Mouse (Mus musculus) ZHBTc4 (cell line): ENCODE data around the gene Prkab1.

Experiments
- DNase-seq: peaks from one replicate; pipeline ENCODE4 v3.0.0-alpha.2; 2011; ENCODE audit warnings: low read depth, low spot score

The Prkab1 gene

DNA sequence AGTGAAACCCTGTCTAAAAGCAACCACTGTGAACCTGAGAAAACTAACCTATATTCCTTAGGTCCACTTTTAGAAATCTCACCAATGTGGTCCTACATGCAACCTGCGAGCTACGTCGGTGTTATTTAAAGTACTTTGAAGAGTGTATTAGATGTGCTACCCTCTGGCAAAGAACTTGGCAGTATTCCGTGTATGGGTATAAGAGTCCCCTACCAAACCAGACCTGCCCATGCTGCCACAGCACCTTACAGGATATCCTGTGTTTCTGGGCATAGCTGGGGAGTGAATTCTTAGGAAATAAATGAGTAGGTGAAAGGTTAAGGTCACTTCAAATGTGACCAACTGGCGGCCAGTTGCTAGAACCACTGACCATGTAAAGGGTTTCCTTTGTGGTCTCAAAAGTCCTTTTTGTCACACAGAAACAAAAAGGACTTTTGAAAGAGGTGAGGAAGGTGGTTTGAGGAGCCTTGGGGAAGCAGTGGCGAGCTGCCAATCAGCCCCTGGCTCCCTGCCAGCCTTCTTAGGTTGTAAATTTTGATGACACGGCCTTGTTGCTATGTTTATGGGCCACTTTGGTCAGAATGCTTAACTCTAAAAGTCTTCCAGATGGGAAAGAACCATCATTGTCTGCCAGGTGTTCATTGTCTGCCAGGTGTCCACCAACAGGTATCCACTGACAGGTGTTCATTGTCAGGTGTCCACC is 41.5 kb downstream of the Prkab1 start:
- no peak for DNase-seq

DNA sequence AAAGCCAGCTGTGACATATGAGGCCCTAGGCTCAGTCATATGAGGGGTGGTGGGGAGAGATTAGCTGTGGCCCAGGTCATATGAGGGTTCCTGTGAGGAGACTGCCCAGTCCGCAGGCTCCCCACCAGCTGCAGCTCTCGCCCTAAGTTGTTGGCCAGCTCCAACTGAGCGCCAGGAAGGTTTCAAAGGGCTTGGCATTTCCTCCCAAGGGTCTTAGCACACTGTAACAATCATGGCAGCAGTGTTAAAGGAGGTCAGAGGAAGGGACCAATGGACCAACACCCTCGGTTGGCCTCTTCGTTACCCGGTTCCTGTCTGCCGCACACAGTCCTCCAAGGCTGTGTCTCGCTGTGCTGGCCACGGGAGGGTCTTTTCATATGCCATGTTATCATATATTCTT is 43.8 kb downstream of the Prkab1 start:
- DNase-seq = no peak

DNA sequence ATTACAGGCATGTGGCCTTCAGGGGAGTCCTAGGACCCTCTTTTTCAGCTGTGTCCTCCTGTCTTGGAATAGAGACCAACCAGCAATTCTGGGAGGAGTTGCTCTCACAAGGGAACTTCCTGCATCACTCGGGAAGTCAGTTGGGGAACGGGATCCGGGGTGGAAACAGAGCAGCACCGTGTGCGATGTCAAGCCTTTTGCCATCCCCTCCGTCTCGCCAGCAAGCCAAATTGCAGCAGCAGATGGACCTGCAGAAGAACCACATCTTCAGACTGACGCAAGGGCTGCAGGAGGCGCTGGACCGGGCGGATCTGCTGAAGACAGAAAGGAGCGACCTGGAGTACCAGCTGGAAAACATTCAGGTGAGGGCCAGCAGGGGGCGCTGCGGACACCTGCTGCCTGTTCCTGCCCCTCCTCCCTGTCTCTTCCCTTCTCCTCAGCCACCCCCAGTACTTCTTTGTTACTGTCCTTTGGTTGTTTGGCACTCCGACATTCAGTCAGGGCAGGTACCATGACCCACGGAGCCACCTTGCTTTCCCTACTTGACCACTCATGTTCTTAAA is 45.1 kb downstream of the Prkab1 start:
- DNase-seq = peak; percentile 91

DNA sequence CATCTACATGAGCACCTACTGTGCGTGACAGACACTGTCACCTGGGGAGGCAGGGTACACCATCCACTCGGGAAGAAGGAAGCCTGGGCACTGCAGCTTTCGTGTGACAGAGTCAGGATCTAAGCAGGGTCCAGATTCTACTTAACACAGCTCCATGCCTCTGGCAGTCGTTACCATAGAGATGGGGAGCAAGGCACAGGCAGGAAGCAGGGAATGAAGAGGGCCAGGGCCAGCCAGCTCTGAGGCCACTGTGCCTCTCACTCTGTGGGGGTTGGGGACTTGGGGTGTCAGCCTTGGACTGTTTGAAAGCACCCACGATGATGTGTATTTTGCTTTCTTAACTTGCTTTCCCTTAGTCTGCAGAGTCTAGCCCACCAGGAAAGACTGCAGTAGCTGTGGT is 46.1 kb downstream of the Prkab1 start:
- no peak for DNase-seq

DNA sequence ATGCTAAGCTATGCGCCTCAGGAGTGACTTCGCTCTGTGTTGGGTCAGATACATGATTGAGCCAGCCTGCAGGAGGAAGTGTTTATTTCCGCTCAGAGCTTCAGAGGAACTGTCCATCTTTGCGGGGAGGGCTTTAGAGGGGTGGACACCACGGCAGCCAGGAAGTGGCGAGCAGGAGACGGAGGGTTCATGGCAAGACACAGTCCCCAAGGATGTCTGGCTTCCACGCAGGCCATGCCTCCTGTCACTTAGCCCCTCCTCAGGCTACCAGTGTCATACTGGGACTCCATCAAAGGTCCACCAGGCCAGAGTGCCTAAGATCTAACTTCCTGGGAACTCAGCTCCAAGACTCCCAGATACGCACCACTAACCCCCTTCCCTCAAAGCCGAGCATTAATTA is 46.6 kb downstream of the Prkab1 start:
- DNase-seq = no peak

DNA sequence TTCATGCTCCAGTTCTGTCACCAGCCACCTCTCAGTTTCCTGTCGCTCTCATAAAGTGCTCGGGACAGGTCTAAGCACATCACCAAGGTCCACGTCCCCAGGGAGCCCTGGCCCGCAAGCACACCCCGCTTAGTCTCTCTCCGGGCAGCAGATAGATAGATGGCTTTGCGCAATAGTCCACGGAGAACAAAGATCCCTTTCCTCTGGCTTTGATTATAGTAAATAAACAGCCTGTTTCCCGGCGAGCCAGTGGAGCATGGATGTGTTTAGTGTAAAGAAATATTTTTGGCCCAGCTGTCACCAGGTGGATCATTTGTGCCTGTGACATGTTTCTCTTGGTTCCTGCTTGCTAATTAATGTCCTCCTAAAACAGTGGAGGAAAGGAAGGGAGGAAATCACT is 47.0 kb downstream of the Prkab1 start:
- no peak for DNase-seq

DNA sequence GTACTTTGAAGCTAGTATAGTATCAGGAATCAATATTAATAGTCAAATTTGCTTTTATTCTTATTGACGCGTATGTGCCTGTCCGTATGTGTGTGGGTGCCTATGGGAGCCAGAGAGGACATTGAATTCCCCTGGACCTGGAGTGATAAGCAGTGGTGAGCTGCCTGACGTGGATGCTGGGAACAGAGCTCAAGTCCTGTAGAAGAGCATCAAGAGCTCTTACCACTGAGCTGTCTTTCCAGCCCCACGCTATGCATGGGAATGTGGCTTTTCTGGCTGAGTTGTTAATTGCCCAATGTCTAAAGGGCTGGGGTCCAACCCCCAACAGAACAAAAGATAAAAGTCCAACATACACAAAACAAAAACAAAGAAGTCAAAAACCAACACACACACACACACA is 47.9 kb downstream of the Prkab1 start:
- DNase-seq = no peak

DNA sequence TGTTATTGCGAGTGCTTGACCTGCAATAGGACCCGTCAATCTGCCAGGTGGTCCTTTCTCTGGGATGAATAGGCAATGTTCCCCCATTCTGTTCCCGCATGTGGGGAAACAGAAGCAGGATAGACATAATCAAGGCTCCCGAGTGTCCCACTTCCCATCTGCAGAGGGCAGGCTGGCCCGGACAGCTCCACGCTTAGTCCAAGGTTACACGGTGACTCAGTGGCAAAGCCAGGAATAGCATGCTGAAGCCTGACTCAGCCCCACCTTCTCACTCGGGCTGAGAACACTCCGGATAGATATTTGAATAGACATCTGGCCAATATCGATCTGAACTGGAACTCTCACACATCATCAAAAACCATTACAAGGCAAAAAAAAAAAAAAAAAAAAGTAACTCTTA is 48.6 kb downstream of the Prkab1 start:
- DNase-seq = no peak

DNA sequence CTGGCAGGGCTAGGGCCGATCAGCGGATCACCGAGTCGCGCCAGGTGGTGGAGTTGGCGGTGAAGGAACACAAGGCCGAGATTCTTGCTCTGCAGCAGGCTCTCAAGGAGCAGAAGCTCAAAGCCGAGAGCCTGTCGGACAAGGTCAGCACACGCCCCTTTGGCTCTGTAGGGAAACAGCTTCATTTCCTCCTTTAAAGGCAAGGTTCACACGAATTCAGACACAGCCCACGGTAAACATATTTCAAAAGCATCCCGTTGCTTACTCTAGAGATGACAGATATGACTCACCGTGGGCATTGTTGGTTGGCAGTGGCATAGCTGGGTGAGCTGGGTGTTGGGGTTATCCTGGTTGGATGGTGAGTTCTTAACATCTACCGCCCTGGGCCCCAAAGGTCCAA is 53.1 kb downstream of the Prkab1 start:
- DNase-seq = peak; percentile 37
